Mouse (Mus musculus): ENCODE data around the gene Pramel1. TPM values are rescaled to one million over a fixed set of nuclear protein-coding genes. Genes with fewer than 3 reads are reported as not detected.

The Pramel1 gene
- polyA plus RNA-seq, 1 experiment = 2.1 TPM

DNA sequence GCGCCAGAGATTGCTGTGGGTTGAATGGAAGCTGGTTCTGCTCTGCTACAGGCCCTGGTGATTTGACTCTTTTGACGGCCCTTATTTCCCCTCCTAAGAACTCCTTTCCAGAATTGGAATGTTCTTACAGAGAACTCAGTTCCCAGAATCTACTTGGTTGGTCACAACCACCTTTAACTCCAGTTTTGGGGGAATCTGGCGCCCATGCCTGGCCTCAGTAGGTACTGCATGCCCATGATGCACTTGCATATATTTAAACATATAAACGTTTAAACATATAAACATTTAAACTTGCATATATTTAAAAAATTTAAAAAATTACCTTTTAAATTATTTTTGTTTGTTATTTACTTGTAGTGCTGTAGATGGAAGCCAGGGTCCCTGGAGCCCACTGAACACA lies 10.6 kb upstream of the Pramel1 start:
- no peak overlapping the region for H3K4me3 ChIP-seq (ENCODE audit: low read depth, low read length)
- H3K27me3 ChIP-seq (ENCODE audit: control insufficient read depth, insufficient read depth, low read length, poor library complexity, severe bottlenecking) = no peaks in the 10 kb centered on the region
- no peaks in the 10 kb centered on the region for H3K4me1 ChIP-seq (ENCODE audit: control insufficient read depth, insufficient read depth, low read length)
- no peak overlapping the region for H3K9ac ChIP-seq (ENCODE audit: low read depth, poor library complexity, severe bottlenecking)
- no peaks in the 10 kb centered on the region for H3K9me3 ChIP-seq (replicated peaks; ENCODE audit: control insufficient read depth, insufficient read depth, low read length, poor library complexity, severe bottlenecking)
- H3K27ac ChIP-seq (ENCODE audit: insufficient read depth, low read length) = no peak overlapping the region
- no peak for TF ChIP-seq EP300 (IDR thresholded peaks at IDR 0.05; ENCODE audit: insufficient read depth, low read depth, low read length)
- no peak for TF ChIP-seq POLR2A (IDR thresholded peaks at IDR 0.05; ENCODE audit: insufficient read depth, low read length)
- peak; percentile 40 for TF ChIP-seq CTCF (IDR thresholded peaks at IDR 0.05; ENCODE audit: low read depth, low read length)
- H3K36me3 ChIP-seq (ENCODE audit: control insufficient read depth, insufficient read depth, low read length, poor library complexity, severe bottlenecking) = no peaks in the 10 kb centered on the region

DNA sequence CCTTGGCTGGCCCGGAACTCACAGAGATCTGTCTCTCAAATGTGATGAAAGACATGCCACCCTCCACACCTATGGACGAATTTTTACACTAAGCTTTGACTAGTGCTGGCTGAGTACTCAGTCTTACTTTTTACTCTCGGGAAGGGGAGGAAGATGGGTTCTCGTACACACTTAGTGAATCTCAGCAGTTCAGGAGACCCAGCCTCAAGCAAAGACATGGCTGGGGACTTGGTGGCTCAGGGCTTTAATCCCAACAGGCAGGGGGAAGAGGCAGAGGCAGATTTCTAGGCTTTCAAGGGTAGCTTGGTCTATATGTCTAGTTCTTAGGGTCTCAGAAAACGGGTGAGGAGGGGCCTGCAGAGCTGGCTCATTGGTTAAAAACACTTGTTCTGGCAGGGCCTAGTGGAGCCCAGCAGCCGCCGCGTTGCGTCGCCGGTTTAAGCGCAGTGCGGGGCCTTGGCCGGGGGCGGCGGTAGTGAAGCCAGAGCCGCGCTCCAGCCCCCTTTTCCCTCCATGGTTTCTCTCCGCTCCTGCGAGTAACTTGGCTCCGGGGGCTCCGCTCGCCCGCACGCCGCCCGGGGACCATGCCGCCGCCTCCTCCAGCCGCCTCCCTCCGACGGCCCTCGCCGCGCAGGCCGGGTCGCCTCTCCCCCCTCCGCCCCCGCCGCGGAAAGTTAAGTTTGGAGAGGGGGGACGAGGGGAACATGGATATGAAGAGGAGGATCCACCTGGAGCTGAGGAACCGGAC lies 5.1 kb upstream of the Pramel1 start:
- TF ChIP-seq POLR2A (IDR thresholded peaks at IDR 0.05; ENCODE audit: insufficient read depth, low read length) (no peak), CTCF (IDR thresholded peaks at IDR 0.05; ENCODE audit: low read depth, low read length) (no peak)
- Histone ChIP-seq H3K36me3 (ENCODE audit: control insufficient read depth, insufficient read depth, low read length, poor library complexity, severe bottlenecking) (no peaks in the 10 kb centered on the region), H3K4me3 (ENCODE audit: low read depth, low read length) (no peak overlapping the region), H3K9me3 (replicated peaks; ENCODE audit: control insufficient read depth, insufficient read depth, low read length, poor library complexity, severe bottlenecking) (no peaks in the 10 kb centered on the region; the same call in 1 of the 2 replicates), H3K27me3 (ENCODE audit: control insufficient read depth, insufficient read depth, low read length, poor library complexity, severe bottlenecking) (0 out of 2 replicates have a peak, but pooled peaks cover 2% of the 10 kb centered on the region), H3K9ac (ENCODE audit: low read depth, poor library complexity, severe bottlenecking) (peak overlapping the region; percentile 48), H3K4me1 (ENCODE audit: control insufficient read depth, insufficient read depth, low read length) (no peaks in the 10 kb centered on the region), H3K27ac (ENCODE audit: insufficient read depth, low read length) (no peak overlapping the region)

DNA sequence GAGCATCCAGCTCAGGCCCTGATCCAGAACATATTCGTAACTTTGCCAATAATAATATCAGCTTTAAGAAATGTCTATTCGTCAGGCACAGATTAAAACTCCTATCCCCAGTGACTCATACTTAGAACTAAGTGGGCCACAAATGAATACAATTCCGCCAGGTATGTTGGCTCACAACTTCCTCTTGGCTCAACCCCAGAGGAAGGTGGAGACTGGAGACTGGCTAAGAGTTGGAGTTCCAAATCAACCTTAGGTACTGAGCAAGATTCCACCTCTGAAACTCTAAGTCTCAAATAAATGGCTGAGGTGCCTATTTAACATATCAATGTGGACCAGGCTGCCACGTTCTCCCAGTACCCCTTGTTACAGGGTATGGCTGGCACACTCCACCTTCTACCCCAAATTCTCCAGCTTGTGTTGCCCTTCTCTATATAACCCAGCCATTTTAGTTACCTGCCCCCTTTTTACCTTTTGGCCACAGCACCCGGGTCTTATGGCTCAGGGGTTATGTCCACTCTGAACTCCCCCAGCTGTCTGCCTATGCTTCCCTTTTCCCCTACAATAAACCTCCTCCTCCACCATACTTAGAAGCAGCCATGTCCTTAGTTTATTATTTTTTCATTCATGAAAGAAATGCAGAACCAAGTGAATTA lies 17.5 kb downstream of the Pramel1 start:
- Histone ChIP-seq H3K4me1 (ENCODE audit: control insufficient read depth, insufficient read depth, low read length) (peaks cover 1% of the 10 kb centered on the region), H3K27ac (ENCODE audit: insufficient read depth, low read length) (0 out of 2 replicates have a peak overlapping the region, but pooled peaks have one; percentile 39), H3K4me3 (ENCODE audit: low read depth, low read length) (peak overlapping the region; percentile 93), H3K36me3 (ENCODE audit: control insufficient read depth, insufficient read depth, low read length, poor library complexity, severe bottlenecking) (peaks cover 19% of the 10 kb centered on the region), H3K27me3 (ENCODE audit: control insufficient read depth, insufficient read depth, low read length, poor library complexity, severe bottlenecking) (no peaks in the 10 kb centered on the region), H3K9me3 (replicated peaks; ENCODE audit: control insufficient read depth, insufficient read depth, low read length, poor library complexity, severe bottlenecking) (no peaks in the 10 kb centered on the region), H3K9ac (ENCODE audit: low read depth, poor library complexity, severe bottlenecking) (peak overlapping the region; percentile 81)
- TF ChIP-seq POLR2A (IDR thresholded peaks at IDR 0.05; ENCODE audit: insufficient read depth, low read length) (no peak), EP300 (IDR thresholded peaks at IDR 0.05; ENCODE audit: insufficient read depth, low read depth, low read length) (no peak), CTCF (IDR thresholded peaks at IDR 0.05; ENCODE audit: low read depth, low read length) (no peak)

DNA sequence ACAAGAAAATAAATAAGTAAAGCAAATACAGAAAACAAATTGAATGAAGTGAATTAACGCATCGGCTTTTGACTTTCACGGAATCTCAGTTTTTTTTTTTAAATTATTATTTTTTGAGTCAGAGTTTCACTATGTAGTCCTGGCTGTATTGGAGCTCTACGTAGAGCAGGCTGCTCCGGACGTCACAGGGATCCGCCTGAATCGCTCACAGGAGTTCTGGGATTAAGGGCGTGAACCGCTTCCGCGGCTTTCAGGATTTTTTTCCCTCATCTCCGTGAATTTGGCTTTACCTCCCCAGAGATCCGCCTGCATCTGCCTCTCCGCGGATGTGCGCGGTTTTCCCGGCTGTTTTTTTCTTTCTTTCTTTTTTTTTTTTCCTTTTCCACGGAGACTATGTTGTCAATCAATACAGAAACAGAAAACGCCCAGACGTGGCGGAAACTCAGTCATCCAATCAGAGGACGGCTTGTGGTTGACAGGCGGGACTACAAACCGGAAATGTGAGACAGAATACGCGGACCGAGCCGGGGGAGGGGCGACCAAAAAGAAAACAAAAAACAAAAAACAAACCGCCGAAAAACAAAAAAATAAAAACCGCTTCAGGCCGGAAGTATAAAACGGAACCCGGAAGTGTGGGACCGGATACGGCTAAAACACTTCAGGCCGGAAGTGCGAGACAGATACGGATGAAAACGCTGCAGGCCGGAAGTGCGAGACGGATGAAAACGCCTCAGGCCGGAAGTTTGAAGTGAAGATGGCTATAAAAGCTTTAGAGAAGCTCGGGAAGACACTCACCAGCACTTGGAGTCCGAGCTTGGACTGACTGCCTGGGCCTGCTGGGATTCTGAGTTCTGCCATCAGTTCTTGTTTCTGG lies 18.2 kb downstream of the Pramel1 start, which contains the start of gene Pramef8:
Gene Pramef8 (plus strand): TSS at position 208 of the 874 bp plus-strand sequence.
- no peak for TF ChIP-seq EP300 (IDR thresholded peaks at IDR 0.05; ENCODE audit: insufficient read depth, low read depth, low read length)
- peak within 1 kb of the TSS; percentile 81 for H3K9ac ChIP-seq (ENCODE audit: low read depth, poor library complexity, severe bottlenecking)
- peak within 1 kb of the TSS; percentile 93 for H3K4me3 ChIP-seq (ENCODE audit: low read depth, low read length)
- no peaks in the 10 kb centered on the region for H3K27me3 ChIP-seq (ENCODE audit: control insufficient read depth, insufficient read depth, low read length, poor library complexity, severe bottlenecking)
- no peaks in the 10 kb centered on the region for H3K9me3 ChIP-seq (replicated peaks; ENCODE audit: control insufficient read depth, insufficient read depth, low read length, poor library complexity, severe bottlenecking)
- peak within 1 kb of the TSS; percentile 67; the same call in 1 of the 2 replicates for H3K27ac ChIP-seq (ENCODE audit: insufficient read depth, low read length)
- peaks cover 27% of the 10 kb centered on the region for H3K36me3 ChIP-seq (ENCODE audit: control insufficient read depth, insufficient read depth, low read length, poor library complexity, severe bottlenecking)
- H3K4me1 ChIP-seq (ENCODE audit: control insufficient read depth, insufficient read depth, low read length) = peaks cover 1% of the 10 kb centered on the region

DNA sequence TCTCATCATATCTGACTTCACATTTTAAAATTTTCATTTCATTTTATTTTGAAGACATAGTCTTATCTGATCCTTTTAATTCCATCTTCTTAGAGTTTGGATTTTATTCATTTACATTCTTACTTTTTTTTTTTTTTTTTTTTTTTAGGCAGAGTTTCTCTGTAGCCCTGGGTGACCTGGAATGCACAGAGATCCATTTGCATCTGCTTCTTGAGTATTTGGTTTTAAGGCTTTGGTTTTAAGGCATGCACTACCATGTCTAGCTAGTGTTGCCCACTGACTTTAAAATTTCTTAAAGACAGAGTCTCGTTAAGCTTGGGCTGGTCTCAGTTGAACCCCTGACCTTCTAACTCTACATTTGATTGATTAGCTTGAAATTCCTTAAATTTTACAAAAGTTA lies 19.4 kb downstream of the Pramel1 start:
- Histone ChIP-seq H3K36me3 (ENCODE audit: control insufficient read depth, insufficient read depth, low read length, poor library complexity, severe bottlenecking) (peaks cover 38% of the 10 kb centered on the region), H3K27ac (ENCODE audit: insufficient read depth, low read length) (no peak overlapping the region), H3K9me3 (replicated peaks; ENCODE audit: control insufficient read depth, insufficient read depth, low read length, poor library complexity, severe bottlenecking) (no peaks in the 10 kb centered on the region)

More for the DNA sequence above, 19.4 kb downstream of the Pramel1 start:
- no peak for TF ChIP-seq POLR2A (IDR thresholded peaks at IDR 0.05; ENCODE audit: insufficient read depth, low read length)
- no peak for TF ChIP-seq CTCF (IDR thresholded peaks at IDR 0.05; ENCODE audit: low read depth, low read length)
- no peak for TF ChIP-seq EP300 (IDR thresholded peaks at IDR 0.05; ENCODE audit: insufficient read depth, low read depth, low read length)
- Histone ChIP-seq H3K4me3 (ENCODE audit: low read depth, low read length) (no peak overlapping the region), H3K27me3 (ENCODE audit: control insufficient read depth, insufficient read depth, low read length, poor library complexity, severe bottlenecking) (no peaks in the 10 kb centered on the region), H3K4me1 (ENCODE audit: control insufficient read depth, insufficient read depth, low read length) (peaks cover 1% of the 10 kb centered on the region), H3K9ac (ENCODE audit: low read depth, poor library complexity, severe bottlenecking) (no peak overlapping the region)

Measured in ES-Bruce4 (cell line).